Mouse (Mus musculus) neural tube, embryonic 15.5 days (tissue): ENCODE data around the gene Tnxb. TPM values are rescaled to one million over a fixed set of nuclear protein-coding genes. Genes with fewer than 3 reads are reported as not detected.
"Not testable (repeated sequence)": the region's sequence is repeated elsewhere in the genome, so short reads cannot be mapped to it uniquely, and the experiment has no call there.

ENCODE experiments used
- ATAC-seq: fragments of 200-750 bp; cut with Nextera tagmentation; 2 replicates; pipeline ENCODE4 v1.8.0; 2017; ENCODE audit warnings: mild to moderate bottlenecking, moderate TSS enrichment, moderate library complexity; ENCODE audit not compliant: low FRiP score
- H3K27ac ChIP-seq: fragments of 300-500 bp; sonication (generic); replicated peaks from 2 replicates; pipeline ENCODE4 v1.5.1; 2015; ENCODE audit warnings: mild to moderate bottlenecking, inconsistent platforms
- H3K27me3 ChIP-seq: fragments of 300-500 bp; sonication (generic); replicated peaks from 2 replicates; pipeline ENCODE4 v1.6.1; 2015; ENCODE audit warnings: inconsistent platforms
- H3K36me3 ChIP-seq: fragments of 300-500 bp; sonication (generic); 2 replicates; pipeline ENCODE4 v1.6.1; 2015; ENCODE audit warnings: inconsistent platforms
- H3K4me1 ChIP-seq: fragments of 300-500 bp; sonication (generic); 2 replicates; pipeline ENCODE4 v1.6.1; 2015; ENCODE audit warnings: inconsistent platforms
- H3K4me2 ChIP-seq: fragments of 300-500 bp; sonication (generic); 2 replicates; pipeline ENCODE4 v1.6.1; 2015; ENCODE audit warnings: inconsistent platforms, mild to moderate bottlenecking, moderate library complexity
- H3K4me3 ChIP-seq: fragments of 300-500 bp; sonication (generic); replicated peaks from 2 replicates; pipeline ENCODE4 v1.5.1; 2015; ENCODE audit warnings: mild to moderate bottlenecking, inconsistent platforms
- H3K9ac ChIP-seq: fragments of 300-500 bp; sonication (generic); replicated peaks from 2 replicates; pipeline ENCODE4 v1.6.1; 2015; ENCODE audit warnings: mild to moderate bottlenecking, inconsistent platforms
- H3K9me3 ChIP-seq: fragments of 300-500 bp; sonication (generic); replicated peaks from 2 replicates; pipeline ENCODE4 v1.6.1; 2016; ENCODE audit warnings: inconsistent platforms
- WGBS: fragments of 180-500 bp; shearing (Covaris S2); methylation state at CpG from one replicate; pipeline ENCODE4 v1.1.7; 2015; ENCODE audit warnings: mixed read lengths; 5-methylcytosine and 5-hydroxymethylcytosine counted together
- polyA plus RNA-seq: library from polyadenylated mRNA; unstranded; fragments of >200 nt; fragmentation: Nextera tagmentation; extraction: Ambion mirVana; gene quantifications from 2 replicates; pipeline ENCODE4 v1.2.1, GENCODE M21; 2015

Gene Tnxb
- polyA plus RNA-seq, 1 experiment from 2014 or later = 0.50 TPM

DNA sequence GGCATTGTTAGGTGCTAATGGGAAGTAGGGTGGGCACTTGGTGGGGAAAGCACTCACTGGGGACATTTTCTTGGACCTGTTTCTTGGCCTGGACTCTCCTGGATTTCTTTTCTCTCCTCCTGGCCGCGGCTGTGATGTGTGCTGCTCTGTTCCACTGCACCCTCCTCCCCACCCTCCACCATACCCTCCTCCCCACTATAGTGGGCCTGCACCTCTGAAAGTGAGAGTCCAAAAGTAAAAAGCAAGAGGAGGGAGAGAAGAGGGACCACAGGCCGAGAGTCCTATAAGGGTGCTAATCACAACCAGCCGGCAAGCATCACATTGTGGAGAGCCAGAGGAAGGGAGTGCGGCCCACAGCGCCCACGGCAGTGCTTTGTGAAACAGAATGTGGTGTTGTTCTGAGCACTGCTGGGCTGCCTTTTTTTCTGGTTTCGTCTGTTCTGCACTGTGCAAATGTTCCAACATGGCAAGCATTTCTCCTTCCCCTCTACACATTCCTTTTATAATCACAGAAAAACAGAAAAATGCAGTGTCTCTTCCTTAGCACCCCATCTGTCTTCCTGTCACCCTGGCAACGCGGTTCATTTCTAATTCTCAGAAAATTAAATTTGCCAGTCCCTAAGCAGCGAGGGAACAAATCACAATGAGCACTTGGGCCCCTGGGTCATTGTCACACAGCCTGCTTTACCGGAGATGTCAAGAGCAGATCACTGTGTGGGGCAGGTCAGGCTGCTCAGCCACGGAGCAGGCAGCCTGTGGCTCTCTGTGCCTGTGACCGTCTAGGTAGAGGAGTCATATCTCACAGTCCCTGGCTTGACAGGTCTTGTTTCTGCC is 29.5 kb downstream of the Tnxb start:
- 41% methylated on average over 14 of the region's 14 CpGs for WGBS
- H3K4me2 ChIP-seq = no peak overlapping the region
- peaks cover 16% of the 10 kb centered on the region for H3K4me1 ChIP-seq
- H3K36me3 ChIP-seq = no peaks in the 10 kb centered on the region
- no peak overlapping the region for H3K9ac ChIP-seq
- H3K4me3 ChIP-seq = no peak overlapping the region
- H3K27me3 ChIP-seq = no peaks in the 10 kb centered on the region; the same call in 1 of the 2 replicates
- peak overlapping the region; percentile 41 for H3K27ac ChIP-seq
- peak; percentile 59; the same call in 1 of the 2 replicates for ATAC-seq
- no peaks in the 10 kb centered on the region for H3K9me3 ChIP-seq

GRCm38 (mm10) chr17:34700671-34701071 is 30.3 kb downstream of the Tnxb start:
- Histone ChIP-seq H3K4me3 (no peak overlapping the region), H3K27ac (no peak overlapping the region; the same call in 1 of the 2 replicates), H3K4me1 (peaks cover 16% of the 10 kb centered on the region), H3K27me3 (no peaks in the 10 kb centered on the region; the same call in 1 of the 2 replicates), H3K9me3 (no peaks in the 10 kb centered on the region), H3K9ac (no peak overlapping the region), H3K36me3 (no peaks in the 10 kb centered on the region), H3K4me2 (no peak overlapping the region)
- ATAC-seq = no peak
- WGBS = 42% methylated on average over 2 of the region's 2 CpGs

GRCm38 (mm10) chr17:34706476-34706875 is 36.1 kb downstream of the Tnxb start:
- not testable (repeated sequence) for ATAC-seq, H3K9me3 ChIP-seq, H3K27ac ChIP-seq, H3K9ac ChIP-seq, H3K4me2 ChIP-seq, H3K4me1 ChIP-seq, H3K36me3 ChIP-seq, H3K4me3 ChIP-seq, H3K27me3 ChIP-seq
- 82% methylated on average over 2 of the region's 2 CpGs for WGBS

- WGBS = 46% methylated on average over 6 of the region's 6 CpGs
- Histone ChIP-seq H3K4me3 (no peak overlapping the region), H3K27me3 (no peaks in the 10 kb centered on the region), H3K27ac (no peak overlapping the region), H3K4me2 (no peak overlapping the region), H3K9ac (no peak overlapping the region), H3K4me1 (no peaks in the 10 kb centered on the region), H3K9me3 (no peaks in the 10 kb centered on the region), H3K36me3 (no peaks in the 10 kb centered on the region)
- no peak for ATAC-seq
Observed at GRCm38 (mm10) chr17:34712951-34713350, 42.6 kb downstream of the Tnxb start.

DNA sequence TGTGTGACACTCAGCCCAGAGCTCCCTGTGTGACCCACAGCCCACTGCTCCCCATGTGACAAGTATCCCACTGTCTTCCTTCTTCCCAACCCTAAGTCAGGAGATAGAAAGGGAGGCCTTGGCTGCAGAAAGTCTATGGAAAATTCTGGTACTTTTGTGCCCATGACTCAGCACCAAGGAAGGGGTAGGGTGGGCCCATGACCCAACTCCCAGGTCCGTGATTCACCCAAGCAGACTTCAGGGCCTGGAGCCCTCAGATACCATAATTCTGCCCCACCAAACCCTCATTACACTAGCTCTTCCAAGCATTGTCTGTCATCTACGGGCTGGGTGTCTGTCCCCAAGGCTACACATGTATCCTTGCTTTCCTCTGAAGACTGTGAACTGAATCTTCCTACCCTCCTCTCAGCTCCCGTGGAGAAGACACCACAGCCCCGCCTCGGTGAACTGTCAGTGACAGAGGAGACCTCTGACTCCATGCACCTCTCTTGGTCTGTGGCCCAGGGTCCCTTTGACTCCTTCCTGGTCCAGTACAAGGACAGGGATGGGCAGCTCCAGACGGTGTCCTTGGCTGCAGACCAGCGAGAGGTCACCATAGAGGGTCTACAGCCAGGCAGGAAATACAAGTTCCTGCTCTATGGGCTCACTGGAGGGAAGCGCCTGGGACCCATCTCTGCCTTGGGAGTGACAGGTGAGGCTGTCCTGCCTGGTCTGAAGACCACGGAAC is 44.0 kb downstream of the Tnxb start:
- not testable (repeated sequence) for H3K27me3 ChIP-seq, H3K4me3 ChIP-seq, H3K9ac ChIP-seq, H3K27ac ChIP-seq, H3K4me1 ChIP-seq, H3K9me3 ChIP-seq, H3K36me3 ChIP-seq, H3K4me2 ChIP-seq, ATAC-seq
- WGBS = 87% methylated on average over 9 of the region's 9 CpGs

GRCm38 (mm10) chr17:34714908-34715445 is 44.6 kb downstream of the Tnxb start:
- H3K9me3 ChIP-seq, H3K36me3 ChIP-seq, H3K27me3 ChIP-seq, H3K4me1 ChIP-seq, H3K4me3 ChIP-seq, ATAC-seq, H3K9ac ChIP-seq, H3K4me2 ChIP-seq, H3K27ac ChIP-seq: not testable (repeated sequence)
- 80% methylated on average over 5 of the region's 5 CpGs for WGBS

DNA sequence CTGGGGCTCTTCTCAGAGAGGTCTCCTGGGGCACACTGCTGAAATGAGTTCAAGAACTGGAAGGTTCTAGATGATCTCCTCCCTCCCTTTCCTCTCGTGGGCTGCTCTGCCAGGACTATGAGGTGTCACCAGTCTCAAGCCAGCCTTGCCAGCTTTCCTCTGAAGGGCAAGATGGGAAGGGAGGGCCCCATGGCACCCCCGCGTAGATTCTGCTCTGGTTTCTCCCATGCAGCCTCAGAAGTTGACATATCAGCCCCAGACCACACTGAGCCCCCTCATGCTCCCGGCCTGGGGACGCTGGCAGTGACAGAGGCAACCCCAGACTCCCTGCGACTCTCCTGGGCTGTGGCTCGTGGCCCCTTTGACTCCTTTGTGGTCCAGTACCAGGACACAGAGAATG is 45.1 kb downstream of the Tnxb start:
- not testable (repeated sequence) for H3K9me3 ChIP-seq, H3K27ac ChIP-seq, H3K9ac ChIP-seq, H3K4me1 ChIP-seq, H3K36me3 ChIP-seq, H3K4me2 ChIP-seq, H3K27me3 ChIP-seq, H3K4me3 ChIP-seq, ATAC-seq
- WGBS = 85% methylated on average over 7 of the region's 7 CpGs

GRCm38 (mm10) chr17:34716247-34716646 is 45.9 kb downstream of the Tnxb start:
- no peaks in the 10 kb centered on the region for H3K4me1 ChIP-seq
- no peak overlapping the region for H3K9ac ChIP-seq
- H3K4me2 ChIP-seq = no peak overlapping the region
- H3K4me3 ChIP-seq = no peak overlapping the region
- WGBS = 94% methylated on average over 15 of the region's 15 CpGs
- no peaks in the 10 kb centered on the region for H3K36me3 ChIP-seq
- ATAC-seq = no peak
- H3K27me3 ChIP-seq = no peaks in the 10 kb centered on the region
- no peaks in the 10 kb centered on the region for H3K9me3 ChIP-seq
- H3K27ac ChIP-seq = no peak overlapping the region

GRCm38 (mm10) chr17:34717401-34717800 is 47.1 kb downstream of the Tnxb start:
- no peak for ATAC-seq
- no peaks in the 10 kb centered on the region for H3K27me3 ChIP-seq
- no peaks in the 10 kb centered on the region for H3K4me1 ChIP-seq
- H3K27ac ChIP-seq = no peak overlapping the region
- WGBS = 91% methylated on average over 11 of the region's 11 CpGs
- H3K36me3 ChIP-seq = no peaks in the 10 kb centered on the region
- H3K4me3 ChIP-seq = no peak overlapping the region
- no peaks in the 10 kb centered on the region for H3K9me3 ChIP-seq
- H3K4me2 ChIP-seq = no peak overlapping the region
- no peak overlapping the region for H3K9ac ChIP-seq

DNA sequence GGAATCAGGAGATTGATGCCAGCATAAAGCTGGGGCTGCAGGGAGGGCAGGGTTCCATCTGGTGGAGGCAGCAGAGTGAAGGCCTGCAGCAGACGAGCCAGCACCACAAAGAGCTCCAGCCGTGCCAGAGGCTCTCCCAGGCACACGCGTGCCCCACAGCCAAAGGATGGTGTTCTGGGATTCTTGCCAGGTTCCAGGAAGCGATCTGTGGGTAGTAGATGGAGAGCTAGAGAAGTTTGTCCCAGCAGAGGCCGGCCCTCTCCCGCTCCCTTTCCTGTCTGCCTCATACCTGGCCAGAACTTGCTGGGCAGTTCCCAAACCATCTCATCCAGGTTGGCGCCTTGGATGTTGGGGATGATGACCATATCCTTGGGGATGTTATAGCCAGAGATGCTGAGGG is 49.6 kb downstream of the Tnxb start:
- 81% methylated on average over 8 of the region's 8 CpGs for WGBS
- H3K4me2 ChIP-seq, ATAC-seq, H3K9me3 ChIP-seq, H3K4me3 ChIP-seq, H3K36me3 ChIP-seq, H3K27me3 ChIP-seq, H3K9ac ChIP-seq, H3K4me1 ChIP-seq, H3K27ac ChIP-seq: not testable (repeated sequence)

GRCm38 (mm10) chr17:34722238-34722637 is 51.9 kb downstream of the Tnxb start:
- H3K4me2 ChIP-seq, H3K36me3 ChIP-seq, ATAC-seq, H3K4me3 ChIP-seq, H3K27me3 ChIP-seq, H3K9ac ChIP-seq, H3K4me1 ChIP-seq, H3K27ac ChIP-seq, H3K9me3 ChIP-seq: not testable (repeated sequence)
- 93% methylated on average over 4 of the region's 4 CpGs for WGBS

GRCm38 (mm10) chr17:34723066-34723465 is 52.7 kb downstream of the Tnxb start:
- no peaks in the 10 kb centered on the region for H3K9me3 ChIP-seq
- no peak for ATAC-seq
- WGBS = 81% methylated on average over 4 of the region's 4 CpGs
- H3K36me3 ChIP-seq = no peaks in the 10 kb centered on the region
- H3K4me1 ChIP-seq = no peaks in the 10 kb centered on the region
- H3K9ac ChIP-seq = no peak overlapping the region
- no peak overlapping the region for H3K27ac ChIP-seq
- no peak overlapping the region for H3K4me3 ChIP-seq
- no peaks in the 10 kb centered on the region for H3K27me3 ChIP-seq
- no peak overlapping the region for H3K4me2 ChIP-seq
